Mouse (Mus musculus): Measurements from ENCODE around the gene Zkscan8.
"Not testable (repeated sequence)": the region's sequence is repeated elsewhere in the genome, so short reads cannot be mapped to it uniquely, and the experiment has no call there.

The Zkscan8 gene

DNA sequence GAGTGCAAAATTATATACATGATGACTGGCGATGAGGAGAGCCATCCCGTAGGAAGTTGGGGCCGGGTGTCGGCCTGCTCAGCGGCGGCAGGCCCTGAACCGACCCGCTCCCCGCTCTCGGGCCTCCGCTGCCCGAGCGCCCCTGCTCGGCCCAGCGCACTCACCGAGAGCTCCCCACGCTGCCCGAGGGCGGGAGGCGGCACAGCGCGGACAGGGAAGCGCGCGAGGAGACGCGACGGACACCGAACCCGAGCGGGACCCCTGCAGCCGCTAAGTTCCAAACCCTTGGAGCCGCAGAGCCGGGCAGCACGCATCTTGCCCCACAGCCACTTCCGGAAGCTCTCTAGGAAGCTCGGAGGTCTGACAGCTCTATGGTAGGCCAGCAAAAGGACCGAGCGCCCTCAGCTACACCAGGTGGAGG lies at the start of gene Zkscan8:
TSS of gene Zkscan8 (minus strand) at position 340 of the 421 bp plus-strand sequence.
- peak; percentile 88 to 93 for DNase-seq

DNA sequence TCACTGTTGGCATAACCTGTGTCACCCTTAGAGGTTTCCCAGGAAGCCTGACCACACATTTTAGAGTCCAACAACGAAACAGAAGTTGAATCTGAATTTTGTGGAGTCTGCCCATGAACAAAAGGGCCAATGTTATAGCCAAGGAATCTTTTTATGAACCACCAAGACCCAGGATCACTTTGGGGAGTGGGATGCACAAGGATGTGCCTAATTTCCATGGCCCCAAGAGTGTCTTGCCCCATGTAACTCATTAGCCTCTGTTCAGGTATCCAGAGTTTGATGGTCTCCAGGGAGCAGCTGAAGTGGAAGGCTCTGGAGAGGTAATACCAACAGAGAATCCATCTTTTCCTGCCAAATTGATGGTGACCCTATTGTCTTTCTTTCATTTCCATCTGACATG lies 28.9 kb upstream of the Zkscan8 start, which contains the start of gene Olfr1535:
TSS of gene Olfr1535 (minus strand) at position 101 of the 400 bp plus-strand sequence.
- no peak for DNase-seq

DNA sequence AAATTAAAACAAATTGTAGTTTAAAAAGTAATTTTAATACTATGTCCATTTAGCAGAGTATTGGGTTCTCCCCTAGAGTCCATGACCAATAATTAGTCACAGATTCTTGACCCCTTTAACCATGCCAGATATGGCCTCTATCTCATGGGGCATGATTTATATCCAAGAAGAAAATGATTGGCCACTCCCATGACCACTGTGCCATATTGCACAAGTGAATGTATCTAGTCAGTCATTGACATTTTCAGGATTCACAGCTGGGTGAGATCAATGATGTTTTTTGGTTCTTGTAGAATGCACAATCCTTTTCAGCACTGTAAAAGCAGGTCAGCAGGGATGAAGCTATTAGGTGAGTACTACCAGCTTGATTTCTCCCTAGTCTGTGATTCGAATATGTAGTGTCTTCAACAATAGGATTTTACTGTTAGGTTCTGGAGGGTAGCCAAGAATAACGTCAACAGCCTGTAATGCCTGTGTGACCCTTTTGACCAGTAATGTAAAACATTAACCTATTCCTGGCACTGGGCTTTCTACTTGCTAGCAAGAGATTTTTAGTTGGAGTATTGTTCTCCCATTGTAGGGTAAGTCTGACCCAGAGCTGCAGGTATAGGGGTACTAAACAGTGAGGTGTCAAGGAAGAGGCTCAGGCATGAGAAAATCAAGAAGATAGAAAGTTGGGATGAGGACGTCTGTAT lies 19.6 kb upstream of the Zkscan8 start:
- no peak for DNase-seq

DNA sequence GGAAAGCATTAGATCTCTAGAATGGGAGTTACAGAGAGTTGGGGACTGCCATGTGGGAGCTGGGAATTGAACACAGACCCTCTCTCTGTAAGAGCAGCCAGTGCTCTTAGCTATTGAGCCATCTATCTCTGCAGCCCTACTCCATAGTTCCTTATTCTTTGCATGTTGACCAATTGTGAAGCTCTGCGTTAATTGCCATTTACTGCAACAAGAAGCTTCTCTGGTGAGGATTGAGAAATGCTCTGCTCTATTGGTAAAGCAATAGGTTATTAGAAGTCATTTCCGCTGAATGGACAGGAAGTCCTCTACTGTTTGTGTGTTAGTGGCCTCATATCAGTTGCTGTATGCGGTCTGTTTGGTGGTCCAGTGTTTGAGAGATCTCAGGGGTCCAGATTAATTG lies 18.6 kb upstream of the Zkscan8 start:
- no peak for DNase-seq

DNA sequence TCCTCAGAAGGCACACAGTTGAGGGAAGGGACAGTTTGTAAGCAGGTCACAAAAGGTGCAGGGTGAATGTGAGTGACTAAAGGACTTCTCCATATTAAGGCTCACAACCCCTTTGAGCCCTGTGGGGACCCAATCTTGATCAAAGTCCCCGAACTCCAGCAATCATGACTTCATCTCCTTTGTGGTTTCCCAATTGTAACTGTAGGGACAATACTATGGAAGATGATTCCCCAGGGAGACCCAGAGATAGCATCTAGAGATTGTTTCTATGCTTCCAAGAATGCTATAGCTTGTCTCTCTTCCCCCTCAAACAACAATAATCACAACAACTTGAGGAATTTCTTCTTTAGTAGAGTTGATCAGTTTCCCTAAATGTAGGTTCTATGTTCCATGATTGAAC lies 11.8 kb upstream of the Zkscan8 start, which contains the start of gene Olfr1366:
TSS of gene Olfr1366 (minus strand) at position 101 of the 400 bp plus-strand sequence.
- no peak for DNase-seq

DNA sequence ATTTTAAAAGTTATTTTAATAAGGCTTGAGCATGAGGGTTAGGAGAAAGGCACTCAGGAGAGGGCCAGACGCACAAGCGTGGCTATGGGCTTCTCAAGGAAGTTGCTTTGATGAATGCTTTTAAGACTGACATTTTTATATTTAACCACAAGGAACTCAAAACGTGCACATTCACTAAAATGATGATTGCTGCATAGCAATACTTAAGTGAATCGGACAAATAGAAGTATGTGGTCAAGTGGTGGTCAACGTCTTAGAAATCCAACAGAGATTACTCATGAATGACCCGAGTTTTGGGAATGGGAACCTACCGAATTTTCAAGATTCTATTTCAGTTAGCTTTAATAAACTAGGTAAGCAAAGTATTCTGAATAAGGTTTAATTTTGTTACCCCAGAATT lies 784 bp downstream of the Zkscan8 start:
- no peak for DNase-seq

DNA sequence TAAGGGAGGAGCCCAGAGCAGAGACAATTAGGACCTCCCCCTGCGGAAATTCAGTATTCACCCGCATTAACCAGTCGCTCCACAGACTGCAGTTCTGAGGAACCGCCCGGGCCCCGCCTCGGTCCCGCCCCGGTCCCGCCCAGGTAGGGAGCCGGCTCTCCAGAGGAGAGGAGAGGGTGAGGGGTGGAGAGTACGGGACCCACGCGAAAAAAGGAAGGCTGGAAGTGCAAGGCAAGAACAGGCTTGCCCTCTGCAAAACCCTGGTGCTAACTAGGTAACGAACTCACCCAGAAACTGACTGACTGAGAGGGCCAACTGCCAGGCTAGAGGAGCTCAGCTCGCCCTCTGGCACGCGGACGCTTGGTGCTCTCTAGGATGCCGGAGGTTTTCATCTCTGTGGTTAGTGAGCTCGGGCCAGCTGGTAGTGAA lies 24.7 kb downstream of the Zkscan8 start:
- peak; percentile 85 to 88 for DNase-seq

DNA sequence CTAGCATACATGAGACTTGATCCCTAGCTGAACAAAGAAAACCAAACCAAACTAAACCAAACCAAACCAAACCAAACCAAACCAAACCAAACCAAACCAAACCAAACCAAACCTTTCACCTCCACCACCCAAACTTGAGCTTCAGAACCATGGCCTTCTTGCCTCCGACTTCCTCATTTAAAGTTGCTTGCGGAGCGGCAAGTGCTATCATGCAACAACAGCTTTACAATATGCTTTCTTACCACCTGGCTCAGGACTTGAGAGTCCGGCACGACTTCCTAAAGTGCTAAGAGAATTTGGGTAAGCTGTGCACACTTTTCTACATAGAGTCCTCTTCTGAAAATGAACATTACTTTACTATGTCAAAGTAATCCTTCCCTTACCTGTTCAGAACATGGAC lies 28.6 kb downstream of the Zkscan8 start:
- no peak for DNase-seq

DNA sequence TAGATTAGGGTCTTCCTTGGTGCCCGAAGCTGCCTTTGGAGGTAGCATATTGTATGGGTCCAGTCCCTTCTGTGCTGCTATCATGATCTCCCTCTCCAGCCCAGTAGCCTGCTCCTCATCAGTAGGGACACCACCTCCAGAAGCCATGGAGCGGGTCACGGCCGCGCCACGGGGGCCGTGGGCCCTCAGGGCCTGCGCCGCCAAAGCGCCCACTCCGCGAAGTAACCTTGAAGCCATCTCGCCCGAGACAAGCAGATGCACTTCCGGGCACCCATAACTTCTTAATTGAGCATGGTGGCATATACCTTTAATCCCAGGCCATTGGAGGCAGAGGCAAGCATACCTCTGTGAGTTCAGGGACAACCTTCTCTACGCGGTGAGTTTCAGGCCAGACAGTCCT lies 29.7 kb downstream of the Zkscan8 start, which contains the start of gene Gm11273:
TSS of gene Gm11273 (minus strand) at position 237 of the 400 bp plus-strand sequence.
- DNase-seq, result not testable (repeated sequence)

DNA sequence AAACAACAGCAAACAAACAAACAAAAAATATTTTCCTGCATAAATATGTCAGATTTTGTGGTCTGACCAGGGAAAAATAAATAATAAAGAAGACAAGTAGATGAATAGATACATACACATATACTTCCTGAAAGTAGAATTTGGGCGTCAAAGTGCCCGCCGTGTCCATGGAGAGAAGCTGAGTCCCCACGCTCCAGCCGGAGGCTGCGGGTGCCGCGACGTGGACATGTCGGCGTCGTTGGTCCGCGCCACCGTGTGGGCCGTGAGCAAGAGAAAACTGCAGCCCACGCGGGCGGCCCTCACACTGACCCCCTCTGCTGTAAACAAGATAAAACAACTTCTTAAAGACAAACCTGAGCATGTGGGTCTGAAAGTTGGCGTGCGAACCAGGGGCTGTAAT lies 35.8 kb downstream of the Zkscan8 start, which contains the start of gene AK157302:
TSS of gene AK157302 (plus strand) at position 144 of the 400 bp plus-strand sequence.
- peak; percentile 7 to 36 for DNase-seq

DNA sequence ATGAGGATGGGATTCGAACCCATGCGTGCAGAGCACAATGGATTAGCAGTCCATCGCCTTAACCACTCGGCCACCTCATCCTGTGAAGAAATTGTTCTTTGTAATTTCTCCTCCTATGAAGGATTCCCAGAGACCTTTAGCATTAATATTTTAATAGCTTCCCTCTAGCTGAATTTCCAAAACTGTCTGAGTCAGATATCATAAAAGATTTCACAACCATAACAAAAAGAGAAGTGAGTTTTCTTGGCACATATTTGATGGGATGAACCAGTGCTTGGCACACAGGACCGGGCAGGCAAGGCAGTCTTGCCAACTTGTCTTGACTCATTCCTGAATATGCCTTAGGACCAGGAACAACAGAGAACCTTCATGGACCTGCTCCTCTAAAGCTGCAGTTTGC lies 38.1 kb downstream of the Zkscan8 start:
- no peak for DNase-seq

DNA sequence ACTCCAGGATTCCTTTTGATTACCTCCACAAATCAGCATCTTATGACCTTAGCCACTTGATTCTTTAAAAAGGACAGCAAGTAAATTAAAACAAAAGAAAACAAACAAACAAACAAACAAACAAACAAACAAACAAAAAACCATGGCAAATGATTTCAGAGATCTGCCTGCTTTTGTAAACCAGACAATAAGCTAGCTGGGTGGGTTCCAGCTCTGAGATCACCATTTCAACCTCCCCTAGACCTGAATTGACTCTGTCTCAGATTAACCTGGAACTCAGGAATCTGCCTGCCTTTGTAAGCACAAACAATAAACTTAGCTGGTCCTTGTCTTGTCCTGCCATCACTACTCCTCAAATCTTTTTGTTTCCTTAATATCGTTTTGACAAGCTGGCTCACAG lies 44.0 kb downstream of the Zkscan8 start:
- DNase-seq, result no peak

DNA sequence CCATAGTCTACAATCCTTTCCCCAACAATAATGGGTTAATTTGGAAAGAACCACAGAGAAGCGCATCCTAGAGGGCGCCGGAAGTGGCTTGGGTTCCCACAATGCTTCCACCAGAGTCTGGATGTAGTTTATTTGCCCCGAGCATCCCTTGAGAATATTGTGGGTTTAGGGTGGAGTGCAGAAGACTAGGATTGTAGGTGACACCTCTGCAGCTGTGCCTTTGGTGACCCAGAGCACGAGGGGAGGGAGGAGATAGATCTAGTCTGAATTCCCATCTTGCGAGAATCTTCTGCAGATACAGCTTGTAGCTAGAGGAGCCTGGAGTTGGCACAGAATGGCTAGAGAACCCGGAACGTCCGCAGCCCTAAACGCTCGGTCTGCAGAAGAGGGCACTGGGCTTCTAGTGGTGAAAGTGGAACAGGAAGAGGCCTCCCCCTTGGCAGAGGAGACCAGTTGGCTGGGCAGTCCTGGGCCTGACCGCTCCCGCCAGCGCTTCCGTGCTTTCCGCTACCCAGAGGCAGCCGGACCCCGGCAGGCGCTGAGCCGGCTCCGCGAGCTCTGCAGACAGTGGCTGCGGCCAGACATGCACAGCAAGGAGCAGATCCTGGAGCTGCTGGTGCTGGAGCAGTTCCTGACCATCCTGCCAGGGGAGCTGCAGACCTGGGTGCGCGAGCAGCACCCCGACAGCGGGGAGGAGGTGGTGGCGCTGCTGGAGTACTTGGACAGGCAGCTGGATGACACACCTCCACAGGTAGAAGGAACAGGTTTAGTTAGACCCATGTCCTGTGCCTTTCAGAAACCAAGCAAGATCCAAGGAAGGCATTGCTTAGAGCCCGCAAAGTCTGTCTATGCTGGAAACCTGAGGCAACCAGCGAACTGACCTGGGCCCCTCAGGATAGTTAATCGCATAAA lies 51.9 kb downstream of the Zkscan8 start, which contains the start of the genes Zkscan4 and Gm10065:
TSS of gene Zkscan4 (plus strand) at position 149 of the 912 bp plus-strand sequence.
TSS of gene Gm10065 (minus strand) at position 683 of the 912 bp plus-strand sequence.
- DNase-seq, result peak; percentile 83 to 86

DNA sequence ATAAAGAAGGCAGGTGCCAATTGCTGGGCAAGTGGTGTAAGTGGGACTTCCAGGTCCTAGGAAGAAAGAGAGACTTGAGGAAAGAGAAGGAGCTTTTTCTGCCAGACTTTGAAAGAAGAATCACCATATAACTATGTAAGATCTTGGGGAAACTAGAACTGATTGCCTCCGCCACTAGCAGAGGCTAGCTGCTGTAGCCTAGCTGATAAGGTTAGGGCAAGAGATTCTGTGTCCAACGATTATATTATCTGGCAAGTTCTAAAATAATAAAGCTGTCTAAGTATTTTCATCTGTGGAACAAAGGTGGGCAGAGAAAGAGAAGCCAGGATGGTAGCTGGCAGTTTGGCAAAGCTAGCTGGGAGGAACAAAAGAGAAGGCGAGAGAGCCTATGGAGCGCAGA lies 58.5 kb downstream of the Zkscan8 start:
- DNase-seq, result no peak

DNA sequence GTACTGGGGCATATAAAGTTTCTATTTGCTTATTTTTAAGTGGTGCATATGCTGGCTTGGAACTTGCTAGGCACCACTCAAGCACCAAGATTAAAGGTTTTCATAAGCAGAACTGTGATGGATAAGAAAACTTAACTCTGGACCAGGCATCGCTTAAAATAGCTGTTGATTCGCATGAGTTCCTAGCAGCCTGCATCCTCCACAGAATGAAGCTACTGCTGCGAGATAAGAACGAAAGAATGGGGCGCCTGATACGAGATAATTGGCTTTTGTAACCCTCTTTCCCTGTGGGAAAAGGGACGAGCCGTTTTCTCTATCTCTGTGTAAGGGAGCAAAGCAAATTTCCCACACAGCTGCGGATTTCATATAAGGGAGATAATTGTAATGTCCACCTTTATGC lies 61.8 kb downstream of the Zkscan8 start:
- no peak for DNase-seq

DNA sequence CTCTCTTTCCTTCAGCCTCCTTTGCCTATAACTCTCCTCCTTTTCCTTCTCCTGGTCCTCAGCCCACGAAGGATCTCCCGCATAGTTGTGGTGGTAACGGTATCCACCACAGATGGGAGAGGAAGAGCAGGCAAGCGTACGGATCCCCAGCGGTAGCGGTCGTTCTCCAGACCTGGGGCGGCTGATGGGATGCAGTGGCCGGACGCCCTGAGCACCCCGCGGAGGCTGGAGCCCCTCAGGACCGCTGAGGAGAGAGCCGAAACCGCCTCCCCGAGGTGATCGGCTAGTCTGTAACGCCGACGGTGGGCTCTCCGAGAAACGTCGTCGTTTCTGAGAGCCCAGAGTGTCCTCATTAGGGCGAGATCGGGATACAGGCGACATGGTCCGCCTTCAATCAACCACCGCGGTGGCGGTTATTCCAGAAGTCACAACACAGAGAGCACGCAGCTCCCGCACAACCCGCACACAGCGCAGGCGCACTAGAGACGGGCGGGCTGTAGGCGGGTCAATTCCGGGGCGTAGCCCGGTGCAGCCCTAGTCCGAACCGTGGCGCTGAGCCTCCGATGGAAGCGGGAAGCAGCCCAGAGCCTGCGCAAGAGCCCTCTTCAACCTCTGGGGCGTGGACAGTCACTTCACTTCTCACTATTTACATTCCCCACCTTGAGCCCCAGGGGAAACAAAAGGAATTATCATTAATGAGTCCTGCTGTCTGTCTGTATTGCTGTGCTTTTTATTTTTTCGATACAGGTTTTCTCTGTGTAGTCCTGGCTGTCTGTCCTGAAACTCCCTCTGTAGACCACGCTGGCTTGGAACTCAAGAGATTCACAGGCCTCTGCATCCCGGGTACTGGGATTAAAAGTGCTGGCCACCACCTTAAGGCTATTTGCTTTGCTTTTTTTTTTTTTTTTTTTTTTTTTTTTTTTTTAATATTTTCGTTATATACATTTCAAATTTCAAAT lies 62.6 kb downstream of the Zkscan8 start, which contains the start of gene Nkapl:
TSS of gene Nkapl (minus strand) at position 449 of the 959 bp plus-strand sequence.
- DNase-seq, result peak; percentile 85 to 87

DNA sequence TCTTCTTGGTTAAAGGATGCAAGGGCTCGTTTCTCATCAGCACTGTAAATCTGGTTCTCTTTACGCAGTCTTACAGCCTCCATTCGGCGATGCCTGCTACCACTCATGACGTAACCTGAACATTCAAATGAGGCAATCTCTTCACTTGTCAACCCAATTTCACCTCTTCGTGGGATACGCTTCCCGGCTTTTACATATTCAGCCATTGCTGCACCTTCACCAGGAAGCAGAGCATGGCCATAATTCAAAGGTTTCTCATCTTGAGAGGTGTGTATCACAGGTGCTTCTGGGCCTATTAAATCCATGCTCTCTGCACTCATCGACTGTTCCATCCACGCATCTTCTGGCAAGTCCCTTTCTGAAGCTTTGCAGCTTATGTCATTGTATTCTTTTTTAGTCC lies 63.6 kb downstream of the Zkscan8 start:
- no peak for DNase-seq
